Mouse (Mus musculus) lung, postnatal 0 days (tissue): ENCODE measurements at regions not wholly inside any gene's neighbourhood (a gene's known extent, or its start where the extent isn't known, plus 50 kb on each side); places are given as distances from the start of the nearest gene placed in this dataset.

Source experiments
- ATAC-seq: fragments of 200-750 bp; cut with Nextera tagmentation; 2 replicates; pipeline ENCODE4 v1.8.0; 2017; ENCODE audit warnings: moderate library complexity
- DNase-seq: peaks from one replicate; pipeline ENCODE4 v3.0.0-alpha.2; 2016; ENCODE audit warnings: low spot score
- H3K27ac ChIP-seq: fragments of 300-500 bp; sonication (generic); 2 replicates; pipeline ENCODE4 v1.5.1; 2014; ENCODE audit warnings: antibody characterized with exemption, mild to moderate bottlenecking, low read length, mixed read lengths
- H3K27me3 ChIP-seq: fragments of 300-500 bp; sonication (generic); replicated peaks from 2 replicates; pipeline ENCODE4 v1.6.1; 2014; ENCODE audit warnings: low read length, mixed read lengths; ENCODE audit not compliant: insufficient read depth
- H3K36me3 ChIP-seq: fragments of 300-500 bp; sonication (generic); 2 replicates; pipeline ENCODE4 v1.6.1; 2014; ENCODE audit warnings: low read length, mixed read lengths; ENCODE audit not compliant: insufficient read depth
- H3K4me1 ChIP-seq: fragments of 300-500 bp; sonication (generic); 2 replicates; pipeline ENCODE4 v1.6.1; 2014; ENCODE audit warnings: antibody characterized with exemption, low read depth, low read length, mixed read lengths; ENCODE audit not compliant: insufficient read depth
- H3K4me2 ChIP-seq: fragments of 300-500 bp; sonication (generic); replicated peaks from 2 replicates; pipeline ENCODE4 v1.6.1; 2014; ENCODE audit warnings: low read depth, mild to moderate bottlenecking, low read length, moderate library complexity, mixed read lengths
- H3K4me3 ChIP-seq: fragments of 300-500 bp; sonication (generic); 2 replicates; pipeline ENCODE4 v1.5.1; 2014; ENCODE audit warnings: low read depth, low read length
- H3K9ac ChIP-seq: fragments of 300-500 bp; sonication (generic); replicated peaks from 2 replicates; pipeline ENCODE4 v1.6.1; 2014; ENCODE audit warnings: low read depth, mild to moderate bottlenecking
- H3K9me3 ChIP-seq: fragments of 300-500 bp; sonication (generic); 2 replicates; pipeline ENCODE4 v1.6.1; 2016; ENCODE audit warnings: low read length, mixed read lengths
- CTCF ChIP-seq: IDR thresholded peaks from 2 replicates; pipeline ENCODE4 v1.5.1; 2016; ENCODE audit warnings: antibody characterized with exemption, mild to moderate bottlenecking
- EP300 ChIP-seq: IDR thresholded peaks from 2 replicates; pipeline ENCODE4 v1.6.1; 2016; ENCODE audit warnings: antibody characterized with exemption, mild to moderate bottlenecking, control low read depth
- WGBS: fragments of 180-500 bp; shearing (Covaris S2); extraction: QIAGEN DNeasy Blood & Tissue Kit; methylation state at CpG from one replicate; pipeline ENCODE4 v1.1.7; 2014; 5-methylcytosine and 5-hydroxymethylcytosine counted together

- H3K9ac ChIP-seq = no peak overlapping the region
- H3K27me3 ChIP-seq = no peaks in the 10 kb centered on the region
- H3K4me2 ChIP-seq = no peak overlapping the region
- H3K36me3 ChIP-seq = no peaks in the 10 kb centered on the region
- WGBS = 41% methylated on average over 6 of the region's 6 CpGs
- no peaks in the 10 kb centered on the region for H3K9me3 ChIP-seq
- H3K4me3 ChIP-seq = no peak overlapping the region
- no peak for DNase-seq
- no peak for TF ChIP-seq CTCF
- TF ChIP-seq EP300 = no peak
- ATAC-seq = no peak
- no peak overlapping the region for H3K27ac ChIP-seq
- H3K4me1 ChIP-seq = no peaks in the 10 kb centered on the region
These were observed 256.2 kb upstream of the Dio3 start for GRCm38 (mm10) chr12:110022631-110023030.

- Histone ChIP-seq H3K4me1 (no peaks in the 10 kb centered on the region), H3K9ac (no peak overlapping the region), H3K9me3 (no peaks in the 10 kb centered on the region), H3K4me3 (no peak overlapping the region), H3K36me3 (no peaks in the 10 kb centered on the region), H3K4me2 (no peak overlapping the region), H3K27me3 (no peaks in the 10 kb centered on the region), H3K27ac (no peak overlapping the region)
- no peak for TF ChIP-seq CTCF
- TF ChIP-seq EP300 = no peak
- DNase-seq = no peak
- 69% methylated on average over 11 of the region's 11 CpGs for WGBS
- ATAC-seq = no peak
These were observed 255.4 kb upstream of the Dio3 start for GRCm38 (mm10) chr12:110023192-110024101.

- WGBS = 82% methylated on average over 9 of the region's 9 CpGs
These were observed 254.6 kb upstream of the Dio3 start for GRCm38 (mm10) chr12:110024295-110024694.

GRCm38 (mm10) chr12:110025171-110025570 is 253.7 kb upstream of the Dio3 start:
- H3K36me3 ChIP-seq = no peaks in the 10 kb centered on the region
- H3K27ac ChIP-seq = no peak overlapping the region
- 86% methylated on average over 7 of the region's 7 CpGs for WGBS
- H3K4me1 ChIP-seq = no peaks in the 10 kb centered on the region
- H3K4me3 ChIP-seq = no peak overlapping the region
- no peak overlapping the region for H3K4me2 ChIP-seq
- TF ChIP-seq CTCF (no peak), EP300 (no peak)
- no peak for ATAC-seq
- no peak for DNase-seq
- H3K27me3 ChIP-seq = no peaks in the 10 kb centered on the region
- no peak overlapping the region for H3K9ac ChIP-seq
- no peaks in the 10 kb centered on the region for H3K9me3 ChIP-seq

More at GRCm38 (mm10) chr12:110024295-110024694, 254.6 kb upstream of the Dio3 start:
- H3K27me3 ChIP-seq = no peaks in the 10 kb centered on the region
- no peaks in the 10 kb centered on the region for H3K36me3 ChIP-seq
- H3K4me1 ChIP-seq = no peaks in the 10 kb centered on the region
- no peak for ATAC-seq
- no peak overlapping the region for H3K4me2 ChIP-seq
- TF ChIP-seq EP300 (no peak), CTCF (no peak)
- H3K27ac ChIP-seq = no peak overlapping the region
- H3K9ac ChIP-seq = no peak overlapping the region
- DNase-seq = no peak
- H3K9me3 ChIP-seq = no peaks in the 10 kb centered on the region
- H3K4me3 ChIP-seq = no peak overlapping the region

GRCm38 (mm10) chr12:110026033-110026750 is 252.7 kb upstream of the Dio3 start:
- ATAC-seq (no peak), DNase-seq (no peak)
- H3K4me2 ChIP-seq = no peak overlapping the region
- TF ChIP-seq CTCF = no peak
- no peak for TF ChIP-seq EP300
- no peak overlapping the region for H3K9ac ChIP-seq
- H3K4me3 ChIP-seq = no peak overlapping the region
- no peaks in the 10 kb centered on the region for H3K27me3 ChIP-seq
- H3K9me3 ChIP-seq = no peaks in the 10 kb centered on the region
- no peaks in the 10 kb centered on the region for H3K36me3 ChIP-seq
- H3K4me1 ChIP-seq = no peaks in the 10 kb centered on the region
- 79% methylated on average over 11 of the region's 11 CpGs for WGBS
- no peak overlapping the region for H3K27ac ChIP-seq

- no peak for DNase-seq
- no peak for ATAC-seq
- no peaks in the 10 kb centered on the region for H3K36me3 ChIP-seq
- H3K4me1 ChIP-seq = no peaks in the 10 kb centered on the region
- no peak overlapping the region for H3K27ac ChIP-seq
- H3K9ac ChIP-seq = no peak overlapping the region
- no peak overlapping the region for H3K4me3 ChIP-seq
- H3K4me2 ChIP-seq = no peak overlapping the region
- no peak for TF ChIP-seq EP300
- TF ChIP-seq CTCF = no peak
- no peaks in the 10 kb centered on the region for H3K9me3 ChIP-seq
- no peaks in the 10 kb centered on the region for H3K27me3 ChIP-seq
- 47% methylated on average over 6 of the region's 6 CpGs for WGBS
These were observed 251.5 kb upstream of the Dio3 start for GRCm38 (mm10) chr12:110027345-110027744.
